Mouse (Mus musculus) heart, postnatal 25 days (tissue): ENCODE data around the gene Troap. TPM values are rescaled to one million over a fixed set of nuclear protein-coding genes. Genes with fewer than 3 reads are reported as not detected.

ENCODE experiments used
- DNase-seq: peaks from one replicate; pipeline ENCODE4 v3.0.0; 2022; ENCODE audit warnings: low spot score
- intact Hi-C: fragments of 180-260 bp; cut with DNase I; formaldehyde crosslinking; loops from one replicate; pipeline ENCODE4 v1.15.1; 2025
- total RNA-seq, 2 experiments: library from RNA; stranded (reverse); gene quantifications; 2 replicates each; pipeline ENCODE4 v1.2.3; 2021

Troap gene
- total RNA-seq = under 1 TPM; 0.13 to 0.67 TPM

GRCm38 (mm10) chr15:99074019-99074599, at the start of gene Troap:
Gene Troap, plus strand, starts transcription at chr15:99074575.
- DNase-seq = no peak
- intact Hi-C loops = no loop called here

GRCm38 (mm10) chr15:99024668-99025314, 49.6 kb upstream of the Troap start:
- intact Hi-C loops = no loop called here
- DNase-seq = peak; percentile 27

- intact Hi-C loops = no loop called here
- no peak for DNase-seq
These were observed 49.0 kb upstream of the Troap start for GRCm38 (mm10) chr15:99025414-99025813.

DNA sequence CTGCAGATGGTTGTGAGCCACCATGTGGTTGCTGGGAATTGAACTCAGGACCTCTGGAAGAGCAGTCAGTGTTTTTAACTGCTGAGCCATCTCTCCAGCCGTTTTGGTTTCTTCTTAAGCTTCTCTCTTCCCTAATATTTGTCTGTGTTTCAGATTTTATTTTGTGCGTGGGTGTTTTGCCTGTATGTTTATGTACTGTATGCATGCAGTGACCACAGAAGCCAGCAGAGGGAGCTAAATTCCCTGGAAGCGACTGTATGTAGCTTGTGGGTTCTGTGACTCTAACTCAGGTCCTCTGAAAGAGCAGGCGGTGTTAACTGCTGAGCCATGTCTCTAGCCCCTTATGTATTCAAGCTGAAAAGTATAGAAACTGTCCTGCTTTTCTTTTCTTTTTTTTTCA, 48.1 kb upstream of the Troap start:
- intact Hi-C loops = no loop called here
- DNase-seq = no peak

DNA sequence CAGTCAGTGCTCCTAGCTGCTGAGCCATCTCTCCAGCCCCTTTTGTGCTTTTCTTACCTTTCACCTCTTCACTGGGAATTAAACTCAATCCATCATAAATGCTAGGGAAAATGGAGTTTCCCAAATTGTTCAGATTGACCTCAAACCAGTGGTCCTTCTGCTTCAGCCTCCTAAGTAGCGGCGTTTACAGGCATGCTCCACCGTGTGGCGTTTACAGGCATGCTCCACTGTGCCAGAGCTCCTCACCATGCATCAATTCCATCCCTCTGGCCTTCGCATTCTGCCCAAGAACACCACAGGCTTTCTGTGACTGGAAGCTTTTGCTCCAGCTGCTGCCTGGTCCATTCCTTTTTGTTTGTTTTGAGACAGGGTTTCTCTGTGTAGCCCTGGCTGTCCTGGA, 47.3 kb upstream of the Troap start:
- no peak for DNase-seq
- intact Hi-C loops = no loop called here

- DNase-seq = no peak
- intact Hi-C loops = no loop called here
These were observed 45.4 kb upstream of the Troap start for GRCm38 (mm10) chr15:99028874-99029458.

DNA sequence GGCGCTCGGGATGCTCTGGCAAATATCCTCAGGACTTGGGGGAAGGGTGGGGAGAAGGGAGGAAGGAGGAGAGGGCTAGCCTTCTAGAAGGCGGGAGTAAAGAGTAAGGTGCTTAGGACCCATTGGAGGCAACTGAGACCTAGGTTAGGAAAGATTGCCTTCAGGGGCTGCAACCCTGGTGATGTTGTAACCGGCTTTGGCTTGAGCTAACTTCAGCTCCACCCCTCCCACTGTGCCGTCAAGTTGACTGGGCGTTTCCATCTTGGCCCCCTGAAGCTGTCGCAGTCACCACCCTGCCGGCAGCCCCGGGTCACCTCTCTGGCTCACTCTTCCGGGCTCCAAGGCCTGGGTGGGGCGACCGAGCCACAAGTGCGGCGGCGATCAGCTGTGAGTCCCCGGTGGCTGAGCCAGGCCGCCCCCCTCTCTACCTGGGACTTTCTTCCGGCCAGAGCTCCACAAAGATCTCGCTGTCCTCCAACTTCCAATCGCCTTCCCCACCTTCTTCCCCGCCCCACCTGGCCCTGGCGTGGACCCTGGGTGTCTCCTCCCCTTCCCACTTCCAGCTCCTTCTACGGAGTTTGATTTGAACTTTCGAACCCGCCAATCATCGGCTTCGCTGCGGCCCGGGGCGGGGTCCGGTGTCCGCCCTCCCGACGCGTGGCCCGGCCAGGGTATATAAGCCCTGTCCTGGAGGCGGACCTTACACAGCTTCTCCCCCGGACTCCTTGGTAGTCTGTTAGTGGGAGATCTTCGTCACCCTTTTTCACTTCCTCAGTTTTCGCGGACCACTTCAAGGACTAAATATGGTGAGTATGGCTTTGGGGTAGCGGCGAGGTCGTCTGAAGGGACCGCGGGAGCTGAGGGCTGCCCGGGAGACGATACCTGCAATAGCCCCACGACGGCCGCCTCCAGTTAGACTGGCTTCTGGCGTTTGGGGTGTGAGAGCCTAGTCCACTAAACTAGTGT, 44.5 kb upstream of the Troap start, which contains the start of gene Tuba1c:
TSS of gene Tuba1c (plus strand) at position 273 of the 966 bp plus-strand sequence.
- DNase-seq = peak; percentile 89

DNA sequence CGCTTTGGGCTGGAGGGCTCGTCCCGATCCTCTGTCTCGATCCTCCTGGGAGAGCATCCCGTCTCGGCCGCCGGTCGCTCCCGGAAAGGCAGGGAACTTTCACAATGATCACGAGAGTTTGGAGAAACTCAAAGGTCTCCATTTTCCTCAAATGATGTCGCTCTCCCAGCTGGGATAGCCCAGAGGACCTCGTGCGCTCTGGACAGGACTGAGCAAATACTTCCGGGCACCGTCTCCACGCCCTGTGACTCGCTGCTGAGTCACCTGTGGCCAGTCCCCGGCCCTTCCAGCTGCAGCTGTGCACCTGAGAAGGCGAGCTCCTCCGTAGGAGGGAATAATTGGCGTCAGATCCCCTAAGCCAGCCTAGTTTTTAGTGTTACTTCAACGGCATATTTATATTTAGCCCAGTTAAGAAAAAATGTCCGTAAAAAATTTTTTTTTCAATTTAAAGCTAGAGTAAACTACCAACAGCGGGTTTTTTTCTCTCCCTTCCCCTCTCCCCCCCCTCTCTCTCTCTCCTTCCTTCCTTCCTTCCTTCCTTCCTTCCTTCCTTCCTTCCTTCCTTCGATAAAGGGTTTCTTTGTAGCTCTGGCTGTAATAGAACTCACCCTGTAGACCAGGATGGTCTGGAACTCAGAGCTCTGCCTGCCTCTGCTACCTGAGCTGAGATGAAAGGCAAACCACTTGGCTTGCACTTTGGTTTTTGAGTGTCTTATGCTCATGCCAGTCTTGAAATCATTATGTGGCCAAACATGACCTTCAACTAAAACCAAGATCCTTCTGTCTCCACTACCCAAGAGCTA, 43.6 kb upstream of the Troap start:
- no peak for DNase-seq
- intact Hi-C loops = no loop called here

More for the DNA sequence above, 44.5 kb upstream of the Troap start, which contains the start of gene Tuba1c:
- intact Hi-C loops = no loop called here

GRCm38 (mm10) chr15:99031388-99031675, 43.0 kb upstream of the Troap start:
- no peak for DNase-seq
- intact Hi-C loops = no loop called here

DNA sequence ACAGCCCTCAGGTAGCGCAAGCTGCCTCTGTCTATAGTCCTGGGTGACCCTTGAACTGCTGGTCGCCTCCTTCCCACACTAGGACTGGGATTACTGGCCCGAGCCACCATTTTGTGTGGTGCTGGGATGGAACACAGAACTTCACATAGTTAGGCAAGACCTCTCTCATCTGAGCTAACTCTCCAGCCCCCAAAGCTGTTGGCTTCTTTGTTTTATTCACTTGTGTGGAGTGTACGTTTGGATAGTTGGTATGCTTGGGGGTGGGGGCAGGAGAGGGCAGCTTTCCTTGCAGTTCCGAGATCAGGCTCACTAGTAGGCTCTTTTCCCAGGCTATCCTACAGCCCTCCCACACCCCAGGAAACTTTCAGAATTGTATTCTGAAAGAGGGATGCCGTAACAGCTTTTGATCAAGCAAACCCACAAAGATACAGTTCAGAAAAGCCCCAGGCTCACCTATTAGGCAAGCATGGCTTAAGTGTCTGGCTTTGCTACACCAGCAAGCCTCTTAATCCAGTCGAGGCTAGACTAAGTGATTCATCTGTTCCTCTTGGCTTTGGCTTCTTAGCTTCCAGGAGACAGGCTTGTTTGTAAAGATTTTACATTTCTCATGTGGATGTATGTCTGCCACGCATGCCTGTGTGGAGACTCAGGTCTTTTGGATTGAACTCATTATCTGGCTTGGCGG, 42.2 kb upstream of the Troap start:
- intact Hi-C loops = no loop called here
- no peak for DNase-seq

DNA sequence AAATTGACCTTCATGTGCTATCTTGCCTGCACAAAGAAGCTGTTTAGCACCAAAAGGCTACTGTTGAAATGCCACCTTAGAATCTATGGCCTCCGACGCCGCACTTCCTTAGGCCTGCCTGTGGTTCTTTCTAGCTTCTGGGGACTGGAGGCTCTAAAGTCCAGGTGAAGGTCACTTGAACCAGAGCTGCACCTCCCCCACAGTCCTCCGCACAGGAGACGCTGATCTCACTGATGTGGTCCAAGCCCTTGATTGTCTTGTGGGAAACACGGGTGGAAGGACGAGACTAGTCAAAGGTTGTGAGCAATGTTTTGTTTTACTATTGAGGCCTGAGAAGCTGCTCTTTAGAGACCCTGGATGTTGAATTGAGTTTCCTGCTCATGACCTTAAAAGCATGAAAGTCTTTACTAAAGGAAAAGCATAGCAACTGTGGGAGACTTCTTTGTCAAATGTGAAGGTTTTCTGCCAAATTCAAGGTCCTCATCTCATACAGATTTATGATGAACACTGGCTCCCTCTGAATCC, 41.6 kb upstream of the Troap start:
- DNase-seq = no peak
- intact Hi-C loops = no loop called here

- no peak for DNase-seq
- intact Hi-C loops = no loop called here
These were observed 40.7 kb upstream of the Troap start for GRCm38 (mm10) chr15:99033498-99034270.

GRCm38 (mm10) chr15:99035431-99035830, 38.9 kb upstream of the Troap start:
- no peak for DNase-seq
- intact Hi-C loops = no loop called here

GRCm38 (mm10) chr15:99036249-99036905, 38.0 kb upstream of the Troap start:
- DNase-seq = no peak
- intact Hi-C loops = no loop called here

GRCm38 (mm10) chr15:99038025-99038424, 36.4 kb upstream of the Troap start:
- DNase-seq = no peak
- intact Hi-C loops = no loop called here

- DNase-seq = no peak
- intact Hi-C loops = no loop called here
These were observed 35.6 kb upstream of the Troap start for GRCm38 (mm10) chr15:99038797-99039196.

DNA sequence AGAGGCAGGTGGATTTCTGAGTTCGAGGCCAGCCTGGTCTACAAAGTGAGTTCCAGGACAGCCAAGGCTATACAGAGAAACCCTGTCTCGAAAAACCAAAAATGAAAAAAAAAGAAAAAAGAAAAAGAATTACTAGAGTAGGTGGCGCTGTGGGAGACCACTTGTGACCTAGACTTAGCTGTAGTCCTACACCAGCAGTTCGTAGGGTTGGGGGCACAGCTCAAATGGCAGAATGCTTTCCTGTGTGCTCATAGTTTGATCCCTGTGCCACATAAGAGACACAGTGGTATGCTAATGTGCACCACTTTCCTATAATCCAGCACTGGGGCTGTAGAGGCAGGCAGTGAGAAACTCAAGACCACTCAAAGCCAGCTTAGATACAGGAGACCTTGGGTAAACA, 35.1 kb upstream of the Troap start:
- DNase-seq = no peak
- intact Hi-C loops = no loop called here
